Mouse (Mus musculus): Measurements from ENCODE around the gene Pga5. TPM values are rescaled to one million over a fixed set of nuclear protein-coding genes. Genes with fewer than 3 reads are reported as not detected.

Pga5 gene
- polyA plus RNA-seq, 1 experiment = 0.04 TPM

- Histone ChIP-seq H3K36me3 (ENCODE audit: control insufficient read depth, insufficient read depth) (peaks cover 17% of the 10 kb centered on the region), H3K27me3 (ENCODE audit: control insufficient read depth, insufficient read depth, insufficient read length) (no peaks in the 10 kb centered on the region), H3K4me3 (no peak overlapping the region), H3ac (ENCODE audit: control insufficient read depth, insufficient read length) (no peak overlapping the region), H3K4me2 (ENCODE audit: low read depth) (no peak overlapping the region), H3K79me2 (ENCODE audit: control insufficient read depth, insufficient read depth) (no peaks in the 10 kb centered on the region)
- TF ChIP-seq E2F4 (IDR thresholded peaks at IDR 0.05; ENCODE audit: insufficient read depth) = no peak
- TF ChIP-seq USF1 (IDR thresholded peaks at IDR 0.05; ENCODE audit: low read depth) = no peak
- TF ChIP-seq SRF (IDR thresholded peaks at IDR 0.05; ENCODE audit: control insufficient read depth, insufficient read length, low read depth) = no peak
- TF ChIP-seq TCF3 (IDR thresholded peaks at IDR 0.05; ENCODE audit: insufficient read length, low read depth) = no peak
- TF ChIP-seq MYOD1 (IDR thresholded peaks at IDR 0.05; ENCODE audit: control insufficient read depth in 1 of 3, insufficient read length in 2 of 3, low read depth in 2 of 3) = no peak
- TF ChIP-seq MAX (IDR thresholded peaks at IDR 0.05; ENCODE audit: low read depth) = no peak
- no peak for TF ChIP-seq MYOG (IDR thresholded peaks at IDR 0.05; ENCODE audit: control insufficient read depth in 1 of 3, insufficient read depth in 1 of 3, insufficient read length in 2 of 3, low read depth in 2 of 3)
- no peak for TF ChIP-seq TCF12 (IDR thresholded peaks at IDR 0.05; ENCODE audit: insufficient read depth, poor library complexity, severe bottlenecking)
Measured at GRCm38 (mm10) chr19:10714168-10714567, 36.3 kb upstream of the Pga5 start.

DNA sequence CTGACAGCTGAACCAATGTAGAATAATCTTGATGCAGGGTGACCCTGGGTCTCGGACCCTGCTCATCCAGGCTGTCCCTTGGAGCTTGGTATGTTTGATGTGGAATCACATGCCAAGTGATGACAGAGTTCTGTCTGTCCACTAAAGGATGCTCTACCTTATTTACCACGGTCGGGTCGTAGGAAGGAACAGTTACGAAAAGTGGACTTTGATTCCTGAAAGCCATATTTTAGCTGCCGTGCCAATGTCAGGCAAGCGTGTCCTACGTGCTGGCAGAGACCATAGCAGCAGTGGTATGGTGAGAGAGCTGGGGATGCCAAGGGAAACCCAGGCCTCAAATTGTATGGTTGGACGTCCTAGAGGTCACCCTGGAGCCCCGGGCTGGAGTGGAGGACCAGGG, 35.7 kb upstream of the Pga5 start:
- H3K36me3 ChIP-seq (ENCODE audit: control insufficient read depth, insufficient read depth) = peaks cover 17% of the 10 kb centered on the region
- TF ChIP-seq MAX (IDR thresholded peaks at IDR 0.05; ENCODE audit: low read depth) = no peak
- TF ChIP-seq SRF (IDR thresholded peaks at IDR 0.05; ENCODE audit: control insufficient read depth, insufficient read length, low read depth) = no peak
- TF ChIP-seq TCF3 (IDR thresholded peaks at IDR 0.05; ENCODE audit: insufficient read length, low read depth) = no peak
- TF ChIP-seq POLR2AphosphoS2 (IDR thresholded peaks at IDR 0.05; ENCODE audit: insufficient read length, low read depth) = no peak
- TF ChIP-seq MYOG (IDR thresholded peaks at IDR 0.05; ENCODE audit: control insufficient read depth in 1 of 3, insufficient read depth in 1 of 3, insufficient read length in 2 of 3, low read depth in 2 of 3) = no peak
- no peak for TF ChIP-seq E2F4 (IDR thresholded peaks at IDR 0.05; ENCODE audit: insufficient read depth)
- no peak for TF ChIP-seq REST (IDR thresholded peaks at IDR 0.05; ENCODE audit: insufficient read depth, insufficient read length)
- TF ChIP-seq TCF12 (IDR thresholded peaks at IDR 0.05; ENCODE audit: insufficient read depth, poor library complexity, severe bottlenecking) = no peak
- no peak for TF ChIP-seq CEBPB (IDR thresholded peaks at IDR 0.05; ENCODE audit: insufficient read depth, poor library complexity, severe bottlenecking)
- no peak for TF ChIP-seq MYOD1 (IDR thresholded peaks at IDR 0.05; ENCODE audit: control insufficient read depth in 1 of 3, insufficient read length in 2 of 3, low read depth in 2 of 3)
- H3K27me3 ChIP-seq (ENCODE audit: control insufficient read depth, insufficient read depth, insufficient read length) = no peaks in the 10 kb centered on the region
- no peak overlapping the region for H3K4me2 ChIP-seq (ENCODE audit: low read depth)
- no peaks in the 10 kb centered on the region for H3K79me2 ChIP-seq (ENCODE audit: control insufficient read depth, insufficient read depth)
- no peak overlapping the region for H3ac ChIP-seq (ENCODE audit: control insufficient read depth, insufficient read length)
- no peak overlapping the region for H3K4me3 ChIP-seq

- TF ChIP-seq TCF12 (IDR thresholded peaks at IDR 0.05; ENCODE audit: insufficient read depth, poor library complexity, severe bottlenecking) (no peak), E2F4 (IDR thresholded peaks at IDR 0.05; ENCODE audit: insufficient read depth) (no peak), TCF3 (IDR thresholded peaks at IDR 0.05; ENCODE audit: insufficient read length, low read depth) (no peak), CEBPB (IDR thresholded peaks at IDR 0.05; ENCODE audit: insufficient read depth, poor library complexity, severe bottlenecking) (no peak)
- H3K36me3 ChIP-seq (ENCODE audit: control insufficient read depth, insufficient read depth) = peaks cover 17% of the 10 kb centered on the region
- H3K4me3 ChIP-seq = no peak overlapping the region
- no peaks in the 10 kb centered on the region for H3K27me3 ChIP-seq (ENCODE audit: control insufficient read depth, insufficient read depth, insufficient read length)
- no peak overlapping the region for H3K4me2 ChIP-seq (ENCODE audit: low read depth)
- no peaks in the 10 kb centered on the region for H3K79me2 ChIP-seq (ENCODE audit: control insufficient read depth, insufficient read depth)
- no peak overlapping the region for H3ac ChIP-seq (ENCODE audit: control insufficient read depth, insufficient read length)
Measured at GRCm38 (mm10) chr19:10712646-10713045, 34.8 kb upstream of the Pga5 start.

- H3K36me3 ChIP-seq (ENCODE audit: control insufficient read depth, insufficient read depth) = peaks cover 17% of the 10 kb centered on the region
- TF ChIP-seq CEBPB (IDR thresholded peaks at IDR 0.05; ENCODE audit: insufficient read depth, poor library complexity, severe bottlenecking) = no peak
- no peak for TF ChIP-seq POLR2A (IDR thresholded peaks at IDR 0.05; ENCODE audit: insufficient read length, low read depth)
- no peak for TF ChIP-seq MYOD1 (IDR thresholded peaks at IDR 0.05; ENCODE audit: control insufficient read depth in 1 of 3, insufficient read length in 2 of 3, low read depth in 2 of 3)
- TF ChIP-seq USF1 (IDR thresholded peaks at IDR 0.05; ENCODE audit: low read depth) = no peak
- no peak for TF ChIP-seq MAX (IDR thresholded peaks at IDR 0.05; ENCODE audit: low read depth)
- no peak for TF ChIP-seq MYOG (IDR thresholded peaks at IDR 0.05; ENCODE audit: control insufficient read depth in 1 of 3, insufficient read depth in 1 of 3, insufficient read length in 2 of 3, low read depth in 2 of 3)
- TF ChIP-seq E2F4 (IDR thresholded peaks at IDR 0.05; ENCODE audit: insufficient read depth) = no peak
- TF ChIP-seq POLR2AphosphoS2 (IDR thresholded peaks at IDR 0.05; ENCODE audit: insufficient read length, low read depth) = no peak
- no peak for TF ChIP-seq SRF (IDR thresholded peaks at IDR 0.05; ENCODE audit: control insufficient read depth, insufficient read length, low read depth)
- no peak for TF ChIP-seq TCF12 (IDR thresholded peaks at IDR 0.05; ENCODE audit: insufficient read depth, poor library complexity, severe bottlenecking)
- TF ChIP-seq TCF3 (IDR thresholded peaks at IDR 0.05; ENCODE audit: insufficient read length, low read depth) = no peak
- no peak for TF ChIP-seq REST (IDR thresholded peaks at IDR 0.05; ENCODE audit: insufficient read depth, insufficient read length)
Measured at GRCm38 (mm10) chr19:10712194-10712593, 34.3 kb upstream of the Pga5 start.

GRCm38 (mm10) chr19:10710751-10711150, 32.9 kb upstream of the Pga5 start:
- H3ac ChIP-seq (ENCODE audit: control insufficient read depth, insufficient read length) = no peak overlapping the region
- no peak overlapping the region for H3K4me2 ChIP-seq (ENCODE audit: low read depth)
- H3K4me3 ChIP-seq = no peak overlapping the region
- peaks cover 17% of the 10 kb centered on the region for H3K36me3 ChIP-seq (ENCODE audit: control insufficient read depth, insufficient read depth)
- H3K79me2 ChIP-seq (ENCODE audit: control insufficient read depth, insufficient read depth) = no peaks in the 10 kb centered on the region
- TF ChIP-seq POLR2AphosphoS2 (IDR thresholded peaks at IDR 0.05; ENCODE audit: insufficient read length, low read depth) (no peak), USF1 (IDR thresholded peaks at IDR 0.05; ENCODE audit: low read depth) (no peak), MYOG (IDR thresholded peaks at IDR 0.05; ENCODE audit: control insufficient read depth in 1 of 3, insufficient read depth in 1 of 3, insufficient read length in 2 of 3, low read depth in 2 of 3) (no peak), CEBPB (IDR thresholded peaks at IDR 0.05; ENCODE audit: insufficient read depth, poor library complexity, severe bottlenecking) (no peak), TCF3 (IDR thresholded peaks at IDR 0.05; ENCODE audit: insufficient read length, low read depth) (no peak), REST (IDR thresholded peaks at IDR 0.05; ENCODE audit: insufficient read depth, insufficient read length) (no peak), TCF12 (IDR thresholded peaks at IDR 0.05; ENCODE audit: insufficient read depth, poor library complexity, severe bottlenecking) (no peak), E2F4 (IDR thresholded peaks at IDR 0.05; ENCODE audit: insufficient read depth) (no peak), MYOD1 (IDR thresholded peaks at IDR 0.05; ENCODE audit: control insufficient read depth in 1 of 3, insufficient read length in 2 of 3, low read depth in 2 of 3) (no peak), MAX (IDR thresholded peaks at IDR 0.05; ENCODE audit: low read depth) (no peak), POLR2A (IDR thresholded peaks at IDR 0.05; ENCODE audit: insufficient read length, low read depth) (no peak), SRF (IDR thresholded peaks at IDR 0.05; ENCODE audit: control insufficient read depth, insufficient read length, low read depth) (no peak)
- no peaks in the 10 kb centered on the region for H3K27me3 ChIP-seq (ENCODE audit: control insufficient read depth, insufficient read depth, insufficient read length)

More at GRCm38 (mm10) chr19:10712194-10712593, 34.3 kb upstream of the Pga5 start:
- Histone ChIP-seq H3ac (ENCODE audit: control insufficient read depth, insufficient read length) (no peak overlapping the region), H3K4me3 (no peak overlapping the region), H3K79me2 (ENCODE audit: control insufficient read depth, insufficient read depth) (no peaks in the 10 kb centered on the region), H3K4me2 (ENCODE audit: low read depth) (no peak overlapping the region), H3K27me3 (ENCODE audit: control insufficient read depth, insufficient read depth, insufficient read length) (no peaks in the 10 kb centered on the region)
